Mouse (Mus musculus) spleen, postnatal 0 days (tissue): Measurements from ENCODE around the gene Chic1. TPM values are rescaled to one million over a fixed set of nuclear protein-coding genes. Genes with fewer than 3 reads are reported as not detected.

Experiments used
- polyA plus RNA-seq: library from polyadenylated mRNA; unstranded; fragments of >200 nt; fragmentation: Nextera tagmentation; extraction: Ambion mirVana; gene quantifications from 2 replicates; pipeline ENCODE4 v1.2.1, GENCODE M21; 2015

The Chic1 gene
- polyA plus RNA-seq, result 0.35 and 0.49 TPM in 2 replicates

DNA sequence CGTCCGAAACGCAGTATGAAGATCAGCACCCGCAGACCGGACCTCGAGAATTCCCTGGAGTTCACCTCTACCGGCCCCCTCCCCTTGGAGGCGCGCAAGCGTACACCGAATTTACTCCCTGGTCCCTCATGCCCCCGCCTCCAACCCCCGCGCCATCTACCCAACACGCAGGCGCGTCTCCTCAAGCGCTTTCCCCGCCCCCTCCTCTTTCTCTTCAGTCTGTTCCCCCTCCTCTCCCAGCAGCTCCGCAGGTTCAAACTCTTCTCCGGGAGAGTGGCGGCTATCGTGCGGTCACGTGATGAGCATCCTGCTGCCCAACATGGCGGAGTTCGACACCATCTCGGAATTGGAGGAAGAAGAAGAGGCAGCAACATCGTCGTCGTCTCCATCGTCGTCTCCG, at the start of gene Chic1:
Gene Chic1 (plus strand): TSS at position 190 of the 400 bp plus-strand sequence.

DNA sequence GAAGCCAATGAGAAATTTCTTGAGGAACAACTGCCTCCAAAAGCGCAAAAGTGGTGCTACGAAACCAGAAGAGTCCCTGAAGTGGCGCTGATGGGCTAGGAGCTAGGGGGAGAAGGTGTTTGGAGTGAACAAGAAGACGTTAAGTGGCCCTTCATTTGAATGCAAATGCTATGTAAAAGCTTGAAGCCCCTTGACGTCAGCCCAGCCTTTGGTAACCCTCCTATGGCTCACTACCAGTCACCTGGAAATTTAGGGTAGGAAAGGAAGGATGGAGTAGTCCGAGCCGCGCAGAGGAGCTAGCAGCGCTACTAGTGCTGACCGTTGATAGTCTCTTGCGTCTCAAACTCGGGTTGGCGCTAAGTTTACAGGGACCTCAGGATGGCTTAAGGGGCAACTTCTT, 35.1 kb upstream of the Chic1 start, which contains the start of gene Cdx4:
Gene Cdx4 (plus strand): TSS at position 253 of the 400 bp plus-strand sequence.

DNA sequence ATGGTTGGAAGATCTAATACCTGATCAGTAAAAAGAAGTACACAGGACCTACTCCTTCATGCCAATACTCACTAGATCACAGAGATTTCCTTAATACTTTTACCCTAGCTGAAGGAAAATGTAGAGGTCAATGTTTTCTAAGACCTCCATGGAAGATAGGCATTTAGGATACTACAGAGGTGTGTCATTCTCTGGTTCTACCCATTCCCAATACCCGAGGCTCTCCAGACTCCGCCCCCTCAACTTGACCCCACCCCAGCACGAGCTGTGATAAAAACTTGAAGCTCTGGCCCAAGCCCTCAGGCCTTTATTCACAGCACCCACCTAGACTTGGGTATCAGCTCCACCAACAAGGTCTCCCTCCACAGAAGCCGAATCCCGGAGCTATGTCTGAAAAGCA, 57.9 kb downstream of the Chic1 start, which contains the start of gene Tsx:
Gene Tsx (plus strand): TSS at position 301 of the 400 bp plus-strand sequence.

DNA sequence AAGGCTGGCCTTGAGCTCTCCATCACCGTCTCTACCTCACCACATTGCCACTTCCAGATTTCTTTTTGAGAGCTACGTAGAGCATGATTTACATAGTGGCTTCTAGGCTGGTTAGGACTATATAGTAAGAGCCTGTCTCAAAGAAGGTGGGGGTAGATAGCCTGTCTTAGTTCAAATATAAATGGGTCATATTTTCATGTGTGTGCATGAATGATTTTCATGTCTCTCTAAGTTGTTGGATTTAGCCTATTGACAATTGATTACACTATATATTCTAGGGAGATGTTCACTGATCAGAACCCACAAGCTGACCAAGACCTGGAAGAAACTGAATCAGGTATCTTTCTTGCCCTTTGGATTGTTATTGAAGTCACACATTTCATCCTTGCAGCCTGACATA, 65.4 kb downstream of the Chic1 start, which contains the start of gene Gm26992:
Gene Gm26992 (plus strand): TSS at position 301 of the 400 bp plus-strand sequence.

Other genes starting within 250 kb of the Chic1 start
- gene Nap1l2, start 169.8 kb upstream of the Chic1 start, polyA plus RNA-seq, result 0.12 and 0.23 TPM in 2 replicates
- not detected in 2 replicates for gene Cdx4, start 35.1 kb upstream of the Chic1 start, polyA plus RNA-seq
- 0.22 TPM in 1 of 2 replicates, not detected in the other for gene Tsx, start 58.0 kb downstream of the Chic1 start, polyA plus RNA-seq
- gene Gm26992, start 65.5 kb downstream of the Chic1 start, polyA plus RNA-seq, result not detected in 2 replicates